In the genomic region with DNA sequence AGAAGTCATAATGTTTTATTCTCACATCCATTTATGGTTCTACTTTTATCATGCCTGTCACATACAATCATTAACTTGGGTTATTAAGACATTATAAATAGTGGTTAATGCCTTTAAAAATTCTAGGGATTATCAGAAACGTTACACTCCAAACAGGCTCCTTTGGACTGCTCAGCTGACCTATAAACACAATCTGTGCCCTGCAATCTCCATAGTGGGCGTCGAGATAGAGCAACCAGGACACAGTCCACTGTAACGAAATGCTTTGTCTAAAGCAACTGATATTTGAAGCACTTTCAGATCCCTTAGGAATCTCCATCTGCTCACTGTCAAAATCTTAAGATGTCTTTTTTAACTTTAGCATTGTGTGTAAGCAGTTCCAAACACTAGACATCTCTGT, we compare ENCODE assay signal across 26 mouse cellular contexts.
"Had no signal": no experiment of that assay in that cellular context is flagged by ENCODE, and none has a peak within 500 bp of the region (broad histone marks: within the 10 kb centered on the region; RNA-seq: fewer than 3 reads in every experiment).

No protein-coding gene starts in this region.

- H3K4me1 ChIP-seq: heart, embryonic 10.5 days; heart, embryonic 12.5 days; hindbrain, embryonic 10.5 days; kidney, embryonic 15.5 days; limb, embryonic 15.5 days; liver, embryonic 12.5 days had no signal

- ATAC-seq: hindbrain, embryonic 16.5 days; inflammation-experienced regulatory T-cells, adult 6 months; liver, embryonic 12.5 days had no signal

- H3K9me3 ChIP-seq: heart, embryonic 10.5 days; heart, embryonic 12.5 days; hindbrain, embryonic 10.5 days; hindbrain, embryonic 12.5 days; kidney, embryonic 15.5 days; limb, embryonic 13.5 days; limb, embryonic 15.5 days; liver, embryonic 12.5 days had no signal

- H3K36me3 ChIP-seq: heart, embryonic 10.5 days; heart, embryonic 12.5 days; hindbrain, embryonic 10.5 days; hindbrain, embryonic 12.5 days; kidney, embryonic 15.5 days; limb, embryonic 13.5 days; limb, embryonic 15.5 days; liver, embryonic 12.5 days had no signal

- H3K4me2 ChIP-seq: heart, embryonic 12.5 days; hindbrain, embryonic 12.5 days; hindbrain, embryonic 14.5 days; kidney, embryonic 15.5 days; limb, embryonic 13.5 days; limb, embryonic 15.5 days; liver, embryonic 12.5 days had no signal

- H3K27ac ChIP-seq: gastrocnemius, adult 2 months; heart, embryonic 10.5 days; hindbrain, embryonic 10.5 days; hindbrain, embryonic 12.5 days; hindbrain, embryonic 14.5 days; kidney, embryonic 15.5 days; limb, embryonic 13.5 days; limb, embryonic 15.5 days; liver, embryonic 12.5 days; liver, embryonic 14.5 days had no signal

- H3K9ac ChIP-seq: heart, embryonic 12.5 days; hindbrain, embryonic 12.5 days; hindbrain, embryonic 14.5 days; kidney, embryonic 15.5 days; limb, embryonic 13.5 days; limb, embryonic 15.5 days; liver, embryonic 12.5 days; liver, embryonic 14.5 days had no signal

- H3K4me3 ChIP-seq: gastrocnemius, adult 2 months; heart, embryonic 10.5 days; heart, embryonic 12.5 days; hindbrain, embryonic 10.5 days; hindbrain, embryonic 12.5 days; kidney, embryonic 15.5 days; limb, embryonic 13.5 days; limb, embryonic 15.5 days; liver, embryonic 12.5 days had no signal

- DNase-seq: gastrocnemius, adult 2 months; gastrocnemius, postnatal 10 days; gastrocnemius, postnatal 25 days; heart, adult 18-20 months; heart, postnatal 10 days; heart, postnatal 4 days; kidney, adult 11 months; kidney, adult 2 months; kidney, adult 9 months; kidney, postnatal 10 days; kidney, postnatal 36 days; layer of hippocampus, adult 9-11 months; layer of hippocampus, postnatal 36 days; left cerebral cortex, postnatal 4 days had no signal

- H3K27me3 ChIP-seq: heart, embryonic 12.5 days; hindbrain, embryonic 12.5 days; kidney, embryonic 15.5 days; limb, embryonic 13.5 days; limb, embryonic 15.5 days; liver, embryonic 12.5 days had no signal
